Mouse (Mus musculus): ENCODE results near the gene Gm20662.
"Not testable (repeated sequence)": the region's sequence is repeated elsewhere in the genome, so short reads cannot be mapped to it uniquely, and the experiment has no call there.

GRCm38 (mm10) chr9:108013577-108013976 lies 17.4 kb downstream of the Gm20662 start:
- TF ChIP-seq CTCF (IDR thresholded peaks at IDR 0.05; ENCODE audit: control insufficient read depth, insufficient read depth, insufficient read length); USF1 (IDR thresholded peaks at IDR 0.05; ENCODE audit: low read depth): not testable (repeated sequence)

All from C2C12 (cell line).